Mouse (Mus musculus) brain, embryonic 14.5 days (tissue): ENCODE results near the gene Cdkn1b. TPM values are rescaled to one million over a fixed set of nuclear protein-coding genes. Genes with fewer than 3 reads are reported as not detected.

Experiments
- DNase-seq: peaks from one replicate; pipeline ENCODE4 v3.0.0-alpha.2; 2011; ENCODE audit warnings: low read depth
- CTCF ChIP-seq: fragments of 200-500 bp; IDR thresholded peaks from 2 replicates; pipeline ENCODE4 v1.5.1; 2012; ENCODE audit warnings: inconsistent platforms, mild to moderate bottlenecking, moderate library complexity, borderline replicate concordance; ENCODE audit not compliant: insufficient read depth, insufficient read length; ENCODE audit errors: extremely low read depth
- POLR2A ChIP-seq: fragments of 200-500 bp; IDR thresholded peaks from 2 replicates; pipeline ENCODE4 v1.6.1; 2012; ENCODE audit warnings: mild to moderate bottlenecking, inconsistent platforms, borderline replicate concordance; ENCODE audit not compliant: poor library complexity, insufficient read depth, insufficient read length, severe bottlenecking; ENCODE audit errors: extremely low read depth
- polyA plus RNA-seq: library from polyadenylated mRNA; depleted of rRNA; stranded (reverse); fragments of >200 nt; gene quantifications from 2 replicates; pipeline ENCODE4 v1.2.3, GENCODE M21; 2012

Gene Cdkn1b
- polyA plus RNA-seq, 1 experiment = 45.8 TPM

GRCm38 (mm10) chr6:134946054-134946453, 25.9 kb downstream of the Cdkn1b start:
- DNase-seq = peak; percentile 25
- TF ChIP-seq CTCF = no peak

GRCm38 (mm10) chr6:134946858-134947257, 26.7 kb downstream of the Cdkn1b start:
- DNase-seq = no peak
- no peak for TF ChIP-seq POLR2A
- no peak for TF ChIP-seq CTCF

- TF ChIP-seq POLR2A = no peak
- TF ChIP-seq CTCF = peak; percentile 77
- DNase-seq = peak; percentile 75
These were observed 27.3 kb downstream of the Cdkn1b start for GRCm38 (mm10) chr6:134947311-134948087.

GRCm38 (mm10) chr6:134948522-134949061, 28.4 kb downstream of the Cdkn1b start:
- TF ChIP-seq POLR2A = no peak
- DNase-seq = no peak

GRCm38 (mm10) chr6:134949241-134949640, 29.0 kb downstream of the Cdkn1b start:
- DNase-seq = no peak
- TF ChIP-seq CTCF (no peak), POLR2A (no peak)

GRCm38 (mm10) chr6:134951364-134951763, 31.2 kb downstream of the Cdkn1b start:
- no peak for DNase-seq
- TF ChIP-seq CTCF = no peak
- TF ChIP-seq POLR2A = no peak

- peak; percentile 77 for DNase-seq
- TF ChIP-seq CTCF (no peak), POLR2A (no peak)
These were observed 33.8 kb downstream of the Cdkn1b start for GRCm38 (mm10) chr6:134953976-134954375.

GRCm38 (mm10) chr6:134956388-134956787, 36.2 kb downstream of the Cdkn1b start:
- no peak for DNase-seq
- TF ChIP-seq POLR2A (no peak), CTCF (peak; percentile 21; the same call in 1 of the 2 replicates)

GRCm38 (mm10) chr6:134961286-134961685, 41.1 kb downstream of the Cdkn1b start:
- no peak for DNase-seq
- TF ChIP-seq CTCF = no peak
- no peak for TF ChIP-seq POLR2A

GRCm38 (mm10) chr6:134961858-134962517, 41.8 kb downstream of the Cdkn1b start:
- TF ChIP-seq POLR2A = no peak
- TF ChIP-seq CTCF = no peak
- DNase-seq = peak; percentile 84

GRCm38 (mm10) chr6:134962518-134962893, 42.3 kb downstream of the Cdkn1b start:
- peak; percentile 79 for DNase-seq

GRCm38 (mm10) chr6:134963910-134964309, 43.7 kb downstream of the Cdkn1b start:
- DNase-seq = peak; percentile 56
- TF ChIP-seq POLR2A (no peak), CTCF (no peak)

More at GRCm38 (mm10) chr6:134962518-134962893, 42.3 kb downstream of the Cdkn1b start:
- TF ChIP-seq CTCF (no peak), POLR2A (no peak)

GRCm38 (mm10) chr6:134966681-134967080, 46.5 kb downstream of the Cdkn1b start:
- DNase-seq = no peak
- TF ChIP-seq POLR2A = no peak
- TF ChIP-seq CTCF = no peak

- no peak for DNase-seq
- TF ChIP-seq CTCF = no peak
- no peak for TF ChIP-seq POLR2A
These were observed 48.1 kb downstream of the Cdkn1b start for GRCm38 (mm10) chr6:134968326-134968725.

- no peak for DNase-seq
- no peak for TF ChIP-seq CTCF
- no peak for TF ChIP-seq POLR2A
These were observed 49.3 kb downstream of the Cdkn1b start for GRCm38 (mm10) chr6:134969498-134969897.
